Mouse (Mus musculus) cerebellum, adult (tissue): ENCODE data around the gene Ctcfl.
"Not testable (repeated sequence)": the region's sequence is repeated elsewhere in the genome, so short reads cannot be mapped to it uniquely, and the experiment has no call there.

ENCODE experiments used
- ATAC-seq: cut with Nextera tagmentation; 2 replicates; pipeline ENCODE4 v1.9.2; 2017; ENCODE audit warnings: mild to moderate bottlenecking, moderate library complexity, mixed read lengths; ENCODE audit not compliant: insufficient number of reproducible peaks, low FRiP score, low TSS enrichment

Ctcfl gene

GRCm38 (mm10) chr2:173145808-173146207 is 26.5 kb upstream of the Ctcfl start:
- ATAC-seq = no peak

GRCm38 (mm10) chr2:173143611-173144010 is 24.3 kb upstream of the Ctcfl start:
- no peak for ATAC-seq

- no peak for ATAC-seq
These were observed 19.3 kb upstream of the Ctcfl start for GRCm38 (mm10) chr2:173138323-173139239.

GRCm38 (mm10) chr2:173134695-173135094 is 15.4 kb upstream of the Ctcfl start:
- no peak for ATAC-seq

GRCm38 (mm10) chr2:173132794-173133300 is 13.5 kb upstream of the Ctcfl start:
- no peak for ATAC-seq

- ATAC-seq = no peak
These were observed 12.9 kb upstream of the Ctcfl start for GRCm38 (mm10) chr2:173132262-173132661.

GRCm38 (mm10) chr2:173129111-173129510 is 9.8 kb upstream of the Ctcfl start:
- ATAC-seq = no peak

GRCm38 (mm10) chr2:173126386-173126785 is 7.1 kb upstream of the Ctcfl start:
- ATAC-seq = no peak

- no peak for ATAC-seq
These were observed 4.9 kb upstream of the Ctcfl start for GRCm38 (mm10) chr2:173124022-173124735.

GRCm38 (mm10) chr2:173120117-173120516 is 792 bp upstream of the Ctcfl start:
- ATAC-seq = not testable (repeated sequence)

- ATAC-seq = not testable (repeated sequence)
These were observed 5.5 kb downstream of the Ctcfl start for GRCm38 (mm10) chr2:173113796-173114195.

GRCm38 (mm10) chr2:173110571-173110970 is 8.8 kb downstream of the Ctcfl start:
- ATAC-seq = no peak

GRCm38 (mm10) chr2:173109510-173109909 is 9.8 kb downstream of the Ctcfl start:
- ATAC-seq = no peak

GRCm38 (mm10) chr2:173108509-173109190 is 10.7 kb downstream of the Ctcfl start:
- ATAC-seq = no peak

- ATAC-seq = peak; percentile 22; the same call in 1 of the 2 replicates
These were observed 12.2 kb downstream of the Ctcfl start for GRCm38 (mm10) chr2:173106889-173107785.

GRCm38 (mm10) chr2:173106409-173106808 is 12.9 kb downstream of the Ctcfl start:
- no peak for ATAC-seq

- not testable (repeated sequence) for ATAC-seq
These were observed 22.0 kb downstream of the Ctcfl start for GRCm38 (mm10) chr2:173097337-173097736.

GRCm38 (mm10) chr2:173089437-173089836 is 29.9 kb downstream of the Ctcfl start:
- ATAC-seq = peak; percentile 71

GRCm38 (mm10) chr2:173087405-173087804 is 31.9 kb downstream of the Ctcfl start:
- ATAC-seq = peak; percentile 43; the same call in 1 of the 2 replicates
